In the genomic region with DNA sequence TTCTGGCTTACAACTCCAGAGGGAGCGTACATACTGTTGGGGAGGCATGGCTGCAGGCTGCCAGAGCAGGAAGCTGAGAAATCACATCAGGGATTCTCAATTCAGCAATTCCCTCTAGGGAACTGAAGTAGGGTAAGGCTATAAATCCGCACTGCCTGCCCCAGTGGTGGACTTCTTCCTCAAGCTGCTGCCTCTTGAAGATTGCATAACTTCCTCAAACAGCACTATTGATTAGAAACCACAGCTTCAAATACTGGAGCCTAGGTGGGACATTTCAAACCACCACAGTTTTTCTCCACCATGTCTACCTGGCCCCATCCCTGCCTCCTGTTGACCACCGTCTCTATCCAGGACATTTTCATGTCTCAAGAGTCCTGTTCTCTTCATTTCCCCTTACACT, we compare ENCODE assay signal across 22 mouse cellular contexts. TPM values are rescaled to one million over a fixed set of nuclear protein-coding genes. Genes with fewer than 3 reads are reported as not detected.
A peak's percentile ranks its signal among the peaks of the same experiment; 100 is the strongest.
DNase-seq lines count a peak whose midpoint lies in the region; ATAC-seq and TF ChIP-seq lines count a peak whose summit lies in the region.
"Had no signal": no experiment of that assay in that cellular context is flagged by ENCODE, and none has a peak within 500 bp of the region (broad histone marks: within the 10 kb centered on the region; RNA-seq: fewer than 3 reads in every experiment).

No protein-coding gene starts in this region.

- WGBS in liver, embryonic 16.5 days (ENCODE audit: insufficient replicate concordance): 29% methylated on average over 3 of the region's 3 CpGs
- WGBS in liver, embryonic 12.5 days (ENCODE audit: insufficient replicate concordance): 43% methylated on average over 3 of the region's 3 CpGs
- WGBS in liver, postnatal 0 days (ENCODE audit: insufficient replicate concordance): 24% methylated on average over 3 of the region's 3 CpGs

- H3K4me2 ChIP-seq in liver, embryonic 16.5 days (ENCODE audit: low read depth, low read length): no peak overlapping the region
- no peak overlapping the region for H3K4me2 ChIP-seq in liver, embryonic 12.5 days
- H3K4me2 ChIP-seq in liver, postnatal 0 days (ENCODE audit: low read depth, low read length): 0 out of 2 replicates have a peak overlapping the region, but pooled peaks have one; percentile 9
- H3K4me2 ChIP-seq: embryonic facial prominence, embryonic 12.5 days; forebrain, embryonic 15.5 days; heart, embryonic 15.5 days; limb, embryonic 12.5 days; lung, embryonic 14.5 days; neural tube, embryonic 15.5 days had no signal

- no peak for TF ChIP-seq CTCF in bone marrow macrophage, adult 2 months (IDR thresholded peaks at IDR 0.05; ENCODE audit: low read depth, low read length)
- no peak for TF ChIP-seq CTCF in liver, postnatal 0 days (IDR thresholded peaks at IDR 0.05; ENCODE audit: low read depth)

- no peak for DNase-seq in liver, postnatal 0 days
- DNase-seq in urinary bladder, postnatal 25 days (ENCODE audit: low spot score): no peak
- DNase-seq in right cerebral cortex, postnatal 25 days: no peak
- no peak for DNase-seq in embryo, embryonic 10 days (ENCODE audit: low spot score)
- DNase-seq: adrenal gland, postnatal 10 days; cerebellum, adult 11-12 months; cerebellum, postnatal 36 days; heart, adult 18-20 months; kidney, postnatal 10 days; lung, embryonic 14.5 days had no signal

- no peak overlapping the region for H3K4me3 ChIP-seq in liver, embryonic 16.5 days (ENCODE audit: low read depth, low read length)
- H3K4me3 ChIP-seq in liver, embryonic 12.5 days: no peak overlapping the region
- H3K4me3 ChIP-seq in bone marrow macrophage, adult 2 months (ENCODE audit: insufficient read depth, low read length): no peak overlapping the region
- H3K4me3 ChIP-seq in liver, postnatal 0 days (ENCODE audit: low read depth, low read length): no peak overlapping the region
- H3K4me3 ChIP-seq: embryonic facial prominence, embryonic 12.5 days; forebrain, embryonic 15.5 days; heart, embryonic 15.5 days; layer of hippocampus, adult 2 months; limb, embryonic 12.5 days; midbrain, embryonic 10.5 days; neural tube, embryonic 15.5 days had no signal

- H3K36me3 ChIP-seq in liver, embryonic 16.5 days (ENCODE audit: control insufficient read depth, insufficient read depth): peaks cover 7% of the 10 kb centered on the region
- peaks cover 21% of the 10 kb centered on the region for H3K36me3 ChIP-seq in liver, embryonic 12.5 days
- H3K36me3 ChIP-seq in liver, postnatal 0 days (replicated peaks; ENCODE audit: insufficient read depth, low read length): peaks cover 14% of the 10 kb centered on the region

- peak; percentile 65 for TF ChIP-seq EP300 in liver, postnatal 0 days (IDR thresholded peaks at IDR 0.05; ENCODE audit: low read depth)

- ATAC-seq in liver, embryonic 16.5 days (ENCODE audit: low read depth): no peak; the same call in 1 of the 2 replicates
- ATAC-seq in liver, embryonic 12.5 days: no peak
- peak; percentile 63 for ATAC-seq in liver, postnatal 0 days
- ATAC-seq in neutrophil, adult 5-6 weeks (ENCODE audit: extremely low read depth, insufficient number of reproducible peaks, low FRiP score, poor library complexity, severe bottlenecking): 0 out of 2 replicates have a peak, but pooled peaks have one; percentile 58
- ATAC-seq: forebrain, embryonic 15.5 days had no signal

- no peak for TF ChIP-seq POLR2A in bone marrow macrophage, adult 2 months (IDR thresholded peaks at IDR 0.05; ENCODE audit: borderline replicate concordance, low read depth, low read length)

- peaks cover 33% of the 10 kb centered on the region for H3K4me1 ChIP-seq in liver, embryonic 16.5 days (ENCODE audit: control insufficient read depth, low read depth, low read length)
- H3K4me1 ChIP-seq in liver, embryonic 12.5 days: peaks cover 47% of the 10 kb centered on the region
- H3K4me1 ChIP-seq in bone marrow macrophage, adult 2 months (ENCODE audit: control insufficient read depth, insufficient read depth, low read length): peaks cover 27% of the 10 kb centered on the region
- H3K4me1 ChIP-seq in liver, postnatal 0 days (ENCODE audit: insufficient read depth): peaks cover 23% of the 10 kb centered on the region
- H3K4me1 ChIP-seq: forebrain, embryonic 15.5 days; neural tube, embryonic 15.5 days had no signal

- H3K27ac ChIP-seq in liver, embryonic 16.5 days (ENCODE audit: low read length): peak overlapping the region; percentile 53; the same call in 1 of the 2 replicates
- H3K27ac ChIP-seq in liver, embryonic 12.5 days: no peak overlapping the region
- peak overlapping the region; percentile 74 for H3K27ac ChIP-seq in bone marrow macrophage, adult 2 months (ENCODE audit: insufficient read depth, low read depth, low read length)
- peak overlapping the region; percentile 4; the same call in 1 of the 2 replicates for H3K27ac ChIP-seq in liver, postnatal 0 days (ENCODE audit: low read depth)
- H3K27ac ChIP-seq: embryonic facial prominence, embryonic 12.5 days; forebrain, embryonic 15.5 days; heart, embryonic 15.5 days; layer of hippocampus, adult 2 months; limb, embryonic 12.5 days; midbrain, embryonic 10.5 days; neural tube, embryonic 15.5 days had no signal

- H3K9me3 ChIP-seq in liver, embryonic 16.5 days (replicated peaks; ENCODE audit: control insufficient read depth, low read length): no peaks in the 10 kb centered on the region
- H3K9me3 ChIP-seq in liver, embryonic 12.5 days (replicated peaks): no peaks in the 10 kb centered on the region
- H3K9me3 ChIP-seq in liver, postnatal 0 days (ENCODE audit: low read length): no peaks in the 10 kb centered on the region
- H3K9me3 ChIP-seq: embryonic facial prominence, embryonic 12.5 days; forebrain, embryonic 15.5 days; G1E; heart, embryonic 15.5 days; limb, embryonic 12.5 days; midbrain, embryonic 10.5 days; neural tube, embryonic 15.5 days had no signal

- no peaks in the 10 kb centered on the region for H3K27me3 ChIP-seq in liver, embryonic 16.5 days (ENCODE audit: control insufficient read depth, insufficient read depth, low read depth, low read length)
- no peaks in the 10 kb centered on the region for H3K27me3 ChIP-seq in liver, embryonic 12.5 days (replicated peaks)
- H3K27me3 ChIP-seq in liver, postnatal 0 days (ENCODE audit: insufficient read depth, low read length): no peaks in the 10 kb centered on the region
- H3K27me3 ChIP-seq: embryonic facial prominence, embryonic 12.5 days; forebrain, embryonic 15.5 days; heart, embryonic 15.5 days; limb, embryonic 12.5 days; neural tube, embryonic 15.5 days had no signal

- no peak overlapping the region for H3K9ac ChIP-seq in liver, embryonic 16.5 days (ENCODE audit: low read depth, low read length)
- no peak overlapping the region for H3K9ac ChIP-seq in liver, embryonic 12.5 days
- H3K9ac ChIP-seq in liver, postnatal 0 days (replicated peaks): no peak overlapping the region
- H3K9ac ChIP-seq: embryonic facial prominence, embryonic 12.5 days; forebrain, embryonic 15.5 days; heart, embryonic 15.5 days; limb, embryonic 12.5 days; lung, embryonic 14.5 days; neural tube, embryonic 15.5 days had no signal

RNA-seq across cellular contexts. Expression of gene Adk, which starts 38.0 kb away (rescaled TPM):
- polyA plus RNA-seq in liver, embryonic 16.5 days (2015; fragmentation: Nextera tagmentation; extraction: Ambion mirVana): 224 and 254 TPM in 2 replicates
- 195 and 206 TPM in 2 replicates for polyA plus RNA-seq in liver, embryonic 12.5 days (2016; fragmentation: Nextera tagmentation; extraction: Ambion mirVana)
- polyA plus RNA-seq in bone marrow macrophage, adult 2 months (2012; ENCODE audit: insufficient read depth, insufficient read length, missing spikeins): 24.2 and 26.6 TPM in 2 replicates
- polyA plus RNA-seq in liver, postnatal 0 days (2015; fragmentation: Nextera tagmentation; extraction: Ambion mirVana): 467 and 475 TPM in 2 replicates
- total RNA-seq in neutrophil, adult 5-6 weeks (2017): 7.4 and 15.1 TPM in 2 replicates

RNA-seq across cellular contexts. Expression of gene Ap3m1, which starts 38.1 kb away (rescaled TPM):
- polyA plus RNA-seq in liver, embryonic 16.5 days (2015; fragmentation: Nextera tagmentation; extraction: Ambion mirVana): 31.6 and 33.4 TPM in 2 replicates
- 42.9 and 43.4 TPM in 2 replicates for polyA plus RNA-seq in liver, embryonic 12.5 days (2016; fragmentation: Nextera tagmentation; extraction: Ambion mirVana)
- 37.8 and 38.3 TPM in 2 replicates for polyA plus RNA-seq in bone marrow macrophage, adult 2 months (2012; ENCODE audit: insufficient read depth, insufficient read length, missing spikeins)
- polyA plus RNA-seq in liver, postnatal 0 days (2015; fragmentation: Nextera tagmentation; extraction: Ambion mirVana): 23.5 and 28.6 TPM in 2 replicates
- 77.5 and 87.9 TPM in 2 replicates for total RNA-seq in neutrophil, adult 5-6 weeks (2017)

Comparison
In these comparisons a context has a peak if more than half of its experiments do, and no peak if none do; other contexts are left out.
1. ATAC-seq: peak in liver, postnatal 0 days (single experiment) and neutrophil, adult 5-6 weeks (single experiment); none in liver, embryonic 16.5 days (single experiment) and liver, embryonic 12.5 days (single experiment).